In genomic region chr13:56433466-56433865, GRCm38 (mm10) we compare ENCODE assay signal across 9 mouse cellular contexts. TPM values are rescaled to one million over a fixed set of nuclear protein-coding genes. Genes with fewer than 3 reads are reported as not detected.
DNase-seq lines count a peak whose midpoint lies in the region; ATAC-seq and TF ChIP-seq lines count a peak whose summit lies in the region.
"Had no signal": no experiment of that assay in that cellular context is flagged by ENCODE, and none has a peak within 500 bp of the region (broad histone marks: within the 10 kb centered on the region; RNA-seq: fewer than 3 reads in every experiment).

No protein-coding gene starts in this region.

- H3K27ac ChIP-seq in kidney, adult 2 months (ENCODE audit: insufficient read depth, low read depth, low read length) = no peak overlapping the region; the same call in 1 of the 2 replicates
- H3K27ac ChIP-seq: macrophage had no signal

- 32% methylated on average over 10 of the region's 10 CpGs for WGBS in kidney, adult 2 months

- no peak overlapping the region for H3K4me3 ChIP-seq in kidney, adult 2 months (ENCODE audit: insufficient read depth, low read depth, low read length)

- H3K27me3 ChIP-seq in kidney, adult 2 months (replicated peaks; ENCODE audit: control insufficient read depth, insufficient read depth, low read length) = no peaks in the 10 kb centered on the region

- peak; percentile 46 for DNase-seq in kidney, adult 2 months
- DNase-seq in kidney, adult 11 months = no peak
- DNase-seq in adrenal gland, adult (ENCODE audit: inconsistent age in 2 of 2, low spot score in 1 of 2) = peak; percentile 27 to 76
- peak; percentile 90 to 93 for DNase-seq in cerebellum, postnatal 4 days (ENCODE audit: low spot score in 2 of 2)
- DNase-seq in gastrocnemius, postnatal 14 days = peak; percentile 48
- peak; percentile 32 for DNase-seq in left cerebral cortex, adult 11 months (ENCODE audit: low spot score)
- peak; percentile 24 to 70 for DNase-seq in thymus, postnatal 10 days (ENCODE audit: low spot score in 2 of 2)

- peak; percentile 51 for ATAC-seq in megakaryocyte-erythroid progenitor cell, adult 5-6 weeks (replicated peaks; ENCODE audit: low FRiP score, low TSS enrichment, poor library complexity, severe bottlenecking)

- H3K4me1 ChIP-seq in kidney, adult 2 months (ENCODE audit: control insufficient read depth, insufficient read depth, low read length) = peaks cover 10% of the 10 kb centered on the region

- no peaks in the 10 kb centered on the region for H3K36me3 ChIP-seq in kidney, adult 2 months (ENCODE audit: control insufficient read depth, insufficient read depth, low read length)

- intact Hi-C loops in gastrocnemius, postnatal 14 days (cut with DNase I; ENCODE audit: low total_unique reads) = no loop called here

- peak; percentile 61 for TF ChIP-seq CTCF in kidney, adult 2 months (conservative IDR thresholded peaks at IDR 0.05; ENCODE audit: insufficient read depth, insufficient read length, low read depth, low read length)

- no peak for TF ChIP-seq POLR2A in kidney, adult 2 months (IDR thresholded peaks at IDR 0.05; ENCODE audit: low read depth, low read length)

RNA-seq across cellular contexts. Expression of gene Slc25a48, which starts 4.7 kb away (rescaled TPM):
- polyA plus RNA-seq in kidney, adult 2 months (2012; rRNA removed) = 16.4 and 17.6 TPM in 2 replicates
- total RNA-seq in gastrocnemius, postnatal 14 days (2021) = under 1 TPM in 1 of 2 experiments, not detected in 1; 0.08 TPM
- not detected in 2 replicates for total RNA-seq in megakaryocyte-erythroid progenitor cell, adult 5-6 weeks (2014; fragmentation: Nextera tagmentation)
- total RNA-seq in megakaryocyte-erythroid progenitor cell, adult 5-6 weeks (2017) = not detected in 2 replicates
- polyA plus RNA-seq: macrophage had no signal

RNA-seq across cellular contexts. Expression of gene Gm3045, which starts 7.1 kb away (rescaled TPM):
- polyA plus RNA-seq in kidney, adult 2 months (2012; rRNA removed) = not detected in 2 replicates
- not detected for total RNA-seq in gastrocnemius, postnatal 14 days (2021)
- not detected in 2 replicates for total RNA-seq in megakaryocyte-erythroid progenitor cell, adult 5-6 weeks (2014; fragmentation: Nextera tagmentation)
- total RNA-seq in megakaryocyte-erythroid progenitor cell, adult 5-6 weeks (2017) = not detected in 2 replicates
- polyA plus RNA-seq: macrophage had no signal

RNA-seq across cellular contexts. Expression of gene Il9, which starts 48.6 kb away (rescaled TPM):
- polyA plus RNA-seq in kidney, adult 2 months (2012; rRNA removed) = not detected in 2 replicates
- total RNA-seq in gastrocnemius, postnatal 14 days (2021) = not detected
- not detected in 2 replicates for total RNA-seq in megakaryocyte-erythroid progenitor cell, adult 5-6 weeks (2014; fragmentation: Nextera tagmentation)
- not detected in 2 replicates for total RNA-seq in megakaryocyte-erythroid progenitor cell, adult 5-6 weeks (2017)
- polyA plus RNA-seq: macrophage had no signal
